Mouse (Mus musculus) E14TG2a.4 (cell line): ENCODE measurements at regions not wholly inside any gene's neighbourhood (a gene's known extent, or its start where the extent isn't known, plus 50 kb on each side); places are given as distances from the start of the nearest gene placed in this dataset.

Experiments
- CTCF ChIP-seq: conservative IDR thresholded peaks from 2 replicates; pipeline ENCODE4 v1.5.1; 2014; ENCODE audit warnings: low read length
- NANOG ChIP-seq: IDR thresholded peaks from 2 replicates; pipeline ENCODE4 v1.6.1; 2014; ENCODE audit warnings: borderline replicate concordance, low read length, mixed read lengths

- TF ChIP-seq CTCF (no peak), NANOG (no peak)
These were observed 397.6 kb upstream of the Jag1 start for GRCm38 (mm10) chr2:137513895-137514506.
